Mouse (Mus musculus) C2C12 (cell line): ENCODE data around the gene Ccdc142. TPM values are rescaled to one million over a fixed set of nuclear protein-coding genes. Genes with fewer than 3 reads are reported as not detected.
A peak's percentile ranks its signal among the peaks of the same experiment; 100 is the strongest.

ENCODE experiments used
- H3K27me3 ChIP-seq: one replicate; pipeline ENCODE4 v1.6.1; 2011; ENCODE audit not compliant: control insufficient read depth, insufficient read depth, insufficient read length
- H3K36me3 ChIP-seq: one replicate; pipeline ENCODE4 v1.6.1; 2011; ENCODE audit not compliant: control insufficient read depth, insufficient read depth
- H3K4me3 ChIP-seq: one replicate; pipeline ENCODE4 v1.5.1; 2011; ENCODE audit warnings: mild to moderate bottlenecking, control low read depth; ENCODE audit not compliant: poor library complexity, insufficient read depth, severe bottlenecking
- H3K79me2 ChIP-seq: one replicate; pipeline ENCODE4 v1.6.1; 2011; ENCODE audit not compliant: control insufficient read depth, insufficient read depth
- H3K79me3 ChIP-seq: one replicate; pipeline ENCODE4 v1.6.1; 2011; ENCODE audit warnings: low read depth, control low read depth
- H3ac ChIP-seq: one replicate; pipeline ENCODE3; 2011; ENCODE audit warnings: low read depth; ENCODE audit not compliant: control insufficient read depth, insufficient read length
- CEBPB ChIP-seq: IDR thresholded peaks from one replicate; pipeline ENCODE4 v1.6.1; 2011; ENCODE audit warnings: low read depth, mild to moderate bottlenecking, control low read depth, moderate library complexity
- CTCF ChIP-seq: IDR thresholded peaks from one replicate; pipeline ENCODE4 v1.5.1; 2011; ENCODE audit not compliant: control insufficient read depth, insufficient read depth, insufficient read length
- FOSL1 ChIP-seq: IDR thresholded peaks from one replicate; pipeline ENCODE4 v1.8.0; 2011; ENCODE audit warnings: mild to moderate bottlenecking, low read length; ENCODE audit not compliant: poor library complexity, insufficient read depth, severe bottlenecking
- MAX ChIP-seq: IDR thresholded peaks from one replicate; pipeline ENCODE4 v1.6.1; 2011; ENCODE audit warnings: mild to moderate bottlenecking, control low read depth
- MYOD1 ChIP-seq: IDR thresholded peaks from one replicate; pipeline ENCODE4 v1.6.1; 2011; ENCODE audit warnings: low read depth; ENCODE audit not compliant: control insufficient read depth, insufficient read length
- MYOG ChIP-seq: IDR thresholded peaks from one replicate; pipeline ENCODE4 v1.6.1; 2011; ENCODE audit not compliant: control insufficient read depth, insufficient read length; ENCODE audit errors: extremely low read depth
- USF1 ChIP-seq: IDR thresholded peaks from one replicate; pipeline ENCODE4 v1.6.1; 2011; ENCODE audit warnings: low read depth, mild to moderate bottlenecking, control low read depth, moderate library complexity
- polyA plus RNA-seq: library from polyadenylated mRNA; unstranded; fragments of >200 nt; fragmentation: generic; extraction: Trizol; gene quantifications from one replicate; pipeline ENCODE4 v1.2.1, GENCODE M21; 2012; ENCODE audit warnings: missing spikeins

Ccdc142 gene
- polyA plus RNA-seq, 1 experiment = 0.75 TPM

GRCm38 (mm10) chr6:83117616-83118015 lies 16.2 kb downstream of the Ccdc142 start:
- peaks cover 24% of the 10 kb centered on the region for H3K79me3 ChIP-seq
- H3K27me3 ChIP-seq = no peaks in the 10 kb centered on the region
- H3ac ChIP-seq = no peak overlapping the region
- peaks cover 28% of the 10 kb centered on the region for H3K36me3 ChIP-seq
- no peak overlapping the region for H3K4me3 ChIP-seq
- TF ChIP-seq MYOG = no peak
- TF ChIP-seq USF1 = no peak
- no peak for TF ChIP-seq CEBPB
- TF ChIP-seq FOSL1 = no peak
- no peak for TF ChIP-seq MYOD1
- no peak for TF ChIP-seq MAX
- TF ChIP-seq CTCF = no peak
- peaks cover 67% of the 10 kb centered on the region for H3K79me2 ChIP-seq

- no peaks in the 10 kb centered on the region for H3K27me3 ChIP-seq
- peaks cover 25% of the 10 kb centered on the region for H3K79me3 ChIP-seq
- H3K36me3 ChIP-seq = peaks cover 28% of the 10 kb centered on the region
- peaks cover 75% of the 10 kb centered on the region for H3K79me2 ChIP-seq
- TF ChIP-seq CTCF (no peak), FOSL1 (no peak), MAX (no peak), USF1 (no peak), MYOD1 (no peak), MYOG (no peak), CEBPB (no peak)
- no peak overlapping the region for H3ac ChIP-seq
- no peak overlapping the region for H3K4me3 ChIP-seq
Measured at GRCm38 (mm10) chr6:83118369-83118768, 17.0 kb downstream of the Ccdc142 start.

GRCm38 (mm10) chr6:83118825-83119733 lies 17.7 kb downstream of the Ccdc142 start:
- Histone ChIP-seq H3K79me2 (peaks cover 81% of the 10 kb centered on the region), H3ac (no peak overlapping the region), H3K36me3 (peaks cover 28% of the 10 kb centered on the region), H3K27me3 (no peaks in the 10 kb centered on the region), H3K4me3 (no peak overlapping the region), H3K79me3 (peaks cover 26% of the 10 kb centered on the region)
- TF ChIP-seq MYOG (no peak), FOSL1 (no peak), CTCF (no peak), USF1 (no peak), MAX (no peak), CEBPB (no peak), MYOD1 (no peak)

GRCm38 (mm10) chr6:83119734-83120051 lies 18.3 kb downstream of the Ccdc142 start:
- H3K79me2 ChIP-seq = peaks cover 81% of the 10 kb centered on the region
- no peak overlapping the region for H3K4me3 ChIP-seq
- TF ChIP-seq MAX = no peak
- TF ChIP-seq MYOG = no peak
- TF ChIP-seq FOSL1 = no peak
- TF ChIP-seq MYOD1 = no peak
- TF ChIP-seq CEBPB = no peak
- no peak for TF ChIP-seq USF1
- TF ChIP-seq CTCF = no peak
- peaks cover 24% of the 10 kb centered on the region for H3K79me3 ChIP-seq
- no peaks in the 10 kb centered on the region for H3K27me3 ChIP-seq
- peak overlapping the region; percentile 13 for H3ac ChIP-seq
- peaks cover 28% of the 10 kb centered on the region for H3K36me3 ChIP-seq

- H3K36me3 ChIP-seq = peaks cover 28% of the 10 kb centered on the region
- no peaks in the 10 kb centered on the region for H3K27me3 ChIP-seq
- H3K79me2 ChIP-seq = peaks cover 68% of the 10 kb centered on the region
- peaks cover 18% of the 10 kb centered on the region for H3K79me3 ChIP-seq
- H3K4me3 ChIP-seq = peak within 1 kb of the TSS; percentile 66
- peak within 1 kb of the TSS; percentile 85 for H3ac ChIP-seq
- no peak for TF ChIP-seq FOSL1
- peak; percentile 8 for TF ChIP-seq MAX
- TF ChIP-seq USF1 = peak; percentile 4
Measured at GRCm38 (mm10) chr6:83120930-83121862, 19.8 kb downstream of the Ccdc142 start, which contains the start of gene Wbp1. Gene Wbp1, minus strand, starts transcription at chr6:83121559.
